Mouse (Mus musculus) forebrain, embryonic 12.5 days (tissue): ENCODE data around the gene Cops7b. TPM values are rescaled to one million over a fixed set of nuclear protein-coding genes. Genes with fewer than 3 reads are reported as not detected.
A peak's percentile ranks its signal among the peaks of the same experiment; 100 is the strongest.

Experiments used
- ATAC-seq: fragments of 200-750 bp; cut with Nextera tagmentation; 2 replicates; pipeline ENCODE4 v1.8.0; 2017; ENCODE audit warnings: moderate TSS enrichment; ENCODE audit not compliant: low FRiP score
- H3K27ac ChIP-seq: fragments of 300-500 bp; sonication (generic); 2 replicates; pipeline ENCODE4 v1.5.1; 2016; ENCODE audit warnings: mild to moderate bottlenecking
- H3K27me3 ChIP-seq: fragments of 300-500 bp; sonication (generic); 2 replicates; pipeline ENCODE4 v1.6.1; 2016; ENCODE audit warnings: mild to moderate bottlenecking
- H3K36me3 ChIP-seq: fragments of 300-500 bp; sonication (generic); replicated peaks from 2 replicates; pipeline ENCODE4 v1.6.1; 2016; ENCODE audit warnings: mild to moderate bottlenecking
- H3K4me1 ChIP-seq: fragments of 300-500 bp; sonication (generic); 2 replicates; pipeline ENCODE4 v1.6.1; 2016
- H3K4me2 ChIP-seq: fragments of 300-500 bp; sonication (generic); 2 replicates; pipeline ENCODE4 v1.6.1; 2016; ENCODE audit warnings: mild to moderate bottlenecking, moderate library complexity
- H3K4me3 ChIP-seq: fragments of 300-500 bp; sonication (generic); replicated peaks from 2 replicates; pipeline ENCODE4 v1.5.1; 2016; ENCODE audit warnings: mild to moderate bottlenecking
- H3K9ac ChIP-seq: fragments of 300-500 bp; sonication (generic); 2 replicates; pipeline ENCODE4 v1.6.1; 2016; ENCODE audit warnings: mild to moderate bottlenecking
- H3K9me3 ChIP-seq: fragments of 300-500 bp; sonication (generic); 2 replicates; pipeline ENCODE4 v1.6.1; 2016
- WGBS: fragments of 180-500 bp; shearing (Covaris S2); methylation state at CpG from one replicate; pipeline ENCODE4 v1.1.7; 2016; 5-methylcytosine and 5-hydroxymethylcytosine counted together
- microRNA-seq: library from miRNA; unstranded; fragments of <30 nt; microRNA quantifications from one replicate; pipeline ENCODE4, GENCODE M21; 2017
- polyA plus RNA-seq: library from polyadenylated mRNA; unstranded; fragments of >200 nt; fragmentation: Nextera tagmentation; extraction: Ambion mirVana; gene quantifications from 2 replicates; pipeline ENCODE4 v1.2.1, GENCODE M21; 2016

The Cops7b gene
- polyA plus RNA-seq, 1 experiment from 2014 or later = 59.9 TPM

DNA sequence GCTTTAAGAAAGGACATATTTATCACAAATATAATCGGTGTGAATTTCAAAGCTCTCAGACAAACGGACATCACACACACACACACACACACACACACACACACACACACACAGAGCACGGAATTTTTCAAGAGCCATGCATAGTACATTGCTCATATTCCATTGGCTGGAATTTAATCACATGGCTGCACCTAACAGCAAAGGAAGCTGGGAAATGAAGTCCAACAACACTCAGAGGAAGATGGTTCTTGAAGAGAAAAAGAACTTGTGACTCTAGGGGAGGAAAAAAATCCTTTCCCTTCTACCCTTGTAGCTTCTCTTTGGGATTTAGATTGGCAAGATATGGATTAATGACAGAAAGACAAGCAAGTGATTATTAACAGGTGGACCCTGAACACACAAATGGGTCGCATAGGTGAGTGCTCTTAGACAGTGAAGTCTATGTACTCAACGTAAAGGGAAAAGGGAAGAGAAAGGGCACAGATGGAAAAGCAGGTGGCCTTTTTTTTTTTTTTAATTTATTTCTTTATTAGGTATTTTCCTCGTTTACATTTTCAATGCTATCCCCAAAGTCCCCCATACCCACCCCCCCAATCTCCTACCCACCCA lies 52.2 kb downstream of the Cops7b start:
- Histone ChIP-seq H3K9ac (no peak overlapping the region), H3K36me3 (no peaks in the 10 kb centered on the region), H3K4me2 (peak overlapping the region; percentile 33), H3K27ac (no peak overlapping the region), H3K4me1 (peaks cover 7% of the 10 kb centered on the region), H3K27me3 (no peaks in the 10 kb centered on the region), H3K4me3 (no peak overlapping the region), H3K9me3 (no peaks in the 10 kb centered on the region)
- WGBS = 51% methylated on average over 6 of the region's 6 CpGs
- ATAC-seq = peak; percentile 85

- Histone ChIP-seq H3K27ac (no peak overlapping the region), H3K4me3 (no peak overlapping the region), H3K36me3 (no peaks in the 10 kb centered on the region), H3K27me3 (no peaks in the 10 kb centered on the region), H3K4me1 (no peaks in the 10 kb centered on the region), H3K9ac (no peak overlapping the region), H3K4me2 (no peak overlapping the region), H3K9me3 (no peaks in the 10 kb centered on the region)
- ATAC-seq = no peak
- WGBS = 66% methylated on average over 13 of the region's 13 CpGs
These were observed 60.6 kb downstream of the Cops7b start for GRCm38 (mm10) chr1:86643101-86643809.

DNA sequence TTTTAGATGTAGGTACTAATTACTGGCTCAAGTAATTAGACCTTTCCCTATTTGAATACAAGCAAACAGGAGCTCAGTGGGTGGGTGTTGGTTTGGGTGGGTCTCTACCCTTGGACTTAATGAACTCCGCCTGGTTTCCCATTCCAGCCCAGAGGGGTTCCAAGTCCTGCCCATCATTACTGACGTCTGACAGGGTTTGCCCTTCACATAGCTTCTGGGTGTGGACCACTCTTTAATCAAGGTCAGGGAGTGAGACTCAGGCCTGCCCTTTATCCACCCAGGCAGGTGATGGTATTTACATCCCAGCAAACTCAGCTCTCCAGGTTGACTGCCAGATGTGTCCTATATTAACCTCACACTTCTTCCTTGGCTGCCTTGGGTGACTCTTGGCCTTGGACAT lies 64.8 kb downstream of the Cops7b start:
- ATAC-seq = no peak
- WGBS = 60% methylated on average over 2 of the region's 2 CpGs
- H3K4me1 ChIP-seq = no peaks in the 10 kb centered on the region
- H3K4me2 ChIP-seq = no peak overlapping the region
- no peak overlapping the region for H3K4me3 ChIP-seq
- H3K9me3 ChIP-seq = no peaks in the 10 kb centered on the region
- H3K36me3 ChIP-seq = no peaks in the 10 kb centered on the region
- no peak overlapping the region for H3K9ac ChIP-seq
- H3K27ac ChIP-seq = no peak overlapping the region
- H3K27me3 ChIP-seq = no peaks in the 10 kb centered on the region

DNA sequence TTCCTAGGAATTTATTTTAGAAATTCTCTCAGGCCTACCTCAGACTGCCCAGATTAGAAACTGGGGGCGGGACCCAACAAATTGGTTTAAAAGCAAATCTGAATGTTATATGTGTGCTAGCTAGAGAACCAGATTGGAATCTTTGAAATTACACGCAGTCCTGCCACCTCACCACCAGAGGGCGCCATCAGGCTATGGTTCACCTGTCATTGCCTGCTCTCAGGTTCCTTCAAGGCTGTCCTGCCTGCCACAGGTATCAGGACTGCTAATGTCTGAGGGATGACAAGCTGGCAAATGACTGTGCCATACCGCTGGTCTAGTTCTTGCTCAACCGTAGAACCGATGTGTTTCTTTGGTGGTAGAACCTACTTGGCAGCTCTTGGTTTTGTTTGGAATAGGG lies 67.6 kb downstream of the Cops7b start:
- no peaks in the 10 kb centered on the region for H3K36me3 ChIP-seq
- H3K9me3 ChIP-seq = no peaks in the 10 kb centered on the region
- no peaks in the 10 kb centered on the region for H3K27me3 ChIP-seq
- no peak for ATAC-seq
- no peak overlapping the region for H3K4me2 ChIP-seq
- H3K9ac ChIP-seq = no peak overlapping the region
- WGBS = 18% methylated on average over 6 of the region's 6 CpGs
- H3K4me3 ChIP-seq = no peak overlapping the region
- H3K4me1 ChIP-seq = no peaks in the 10 kb centered on the region
- H3K27ac ChIP-seq = no peak overlapping the region

GRCm38 (mm10) chr1:86652675-86653074 lies 70.0 kb downstream of the Cops7b start:
- 63% methylated on average over 4 of the region's 4 CpGs for WGBS
- Histone ChIP-seq H3K27me3 (no peaks in the 10 kb centered on the region), H3K4me2 (no peak overlapping the region), H3K36me3 (no peaks in the 10 kb centered on the region), H3K27ac (no peak overlapping the region), H3K9me3 (no peaks in the 10 kb centered on the region), H3K9ac (no peak overlapping the region), H3K4me3 (no peak overlapping the region), H3K4me1 (no peaks in the 10 kb centered on the region)
- ATAC-seq = no peak

DNA sequence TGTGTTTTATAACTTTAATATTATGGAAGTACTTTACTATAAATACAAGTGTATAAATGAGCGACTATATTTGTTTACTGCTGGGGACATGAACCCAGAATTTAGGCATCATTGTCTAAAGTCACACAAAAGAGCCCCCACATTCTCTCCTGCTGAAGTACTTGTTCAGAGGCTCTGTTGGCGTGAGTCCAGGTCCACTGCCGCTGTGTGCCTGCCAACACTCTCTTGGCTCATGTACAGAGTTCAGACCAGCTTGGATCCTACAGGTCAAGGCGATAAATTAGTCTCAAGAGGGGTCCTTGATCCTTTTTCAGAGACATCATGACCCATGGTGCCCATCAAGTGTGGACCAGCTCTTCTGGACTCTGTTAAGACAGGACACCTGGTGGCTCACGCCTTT lies 74.4 kb downstream of the Cops7b start:
- Histone ChIP-seq H3K4me1 (no peaks in the 10 kb centered on the region), H3K4me3 (no peak overlapping the region), H3K4me2 (no peak overlapping the region), H3K27ac (no peak overlapping the region), H3K9me3 (no peaks in the 10 kb centered on the region), H3K9ac (no peak overlapping the region), H3K27me3 (no peaks in the 10 kb centered on the region), H3K36me3 (no peaks in the 10 kb centered on the region)
- no peak for ATAC-seq
- 86% methylated on average over 5 of the region's 5 CpGs for WGBS

Small RNA genes lying within 50 kb of the gene (microRNA-seq; reads per million reads assigned to microRNA genes)
- gene Gm22955 = not detected

Other genes with a start within 250 kb of the Cops7b start
- 453 and 465 TPM in 2 replicates for gene Ncl, start 223.5 kb upstream of the Cops7b start, polyA plus RNA-seq
- gene Nmur1, start 156.7 kb upstream of the Cops7b start, polyA plus RNA-seq = not detected in 2 replicates
- not detected in 2 replicates for gene Tex44, start 156.6 kb upstream of the Cops7b start, polyA plus RNA-seq
- 3,257 and 3,328 TPM in 2 replicates for gene Ptma, start 56.2 kb upstream of the Cops7b start, polyA plus RNA-seq
- 91.7 TPM in 2 replicates for gene Pde6d, start 275 bp upstream of the Cops7b start, polyA plus RNA-seq
- gene Nppc, start 87.7 kb downstream of the Cops7b start, polyA plus RNA-seq = 0.83 and 1.6 TPM in 2 replicates
- gene Dis3l2, start 120.9 kb downstream of the Cops7b start, polyA plus RNA-seq = 40.7 and 41.7 TPM in 2 replicates